Mouse (Mus musculus) kidney, postnatal 0 days (tissue): ENCODE data around the gene Cnih2. TPM values are rescaled to one million over a fixed set of nuclear protein-coding genes. Genes with fewer than 3 reads are reported as not detected.

ENCODE experiments used
- ATAC-seq: fragments of 200-750 bp; cut with Nextera tagmentation; replicated peaks from 2 replicates; pipeline ENCODE4 v1.8.0; 2017; ENCODE audit warnings: low read depth, moderate number of reproducible peaks, moderate TSS enrichment, moderate library complexity; ENCODE audit not compliant: low FRiP score
- DNase-seq: peaks from one replicate; pipeline ENCODE4 v3.0.0-alpha.2; 2016; ENCODE audit warnings: low spot score
- H3K27ac ChIP-seq: fragments of 300-500 bp; sonication (generic); 2 replicates; pipeline ENCODE4 v1.5.1; 2014; ENCODE audit warnings: mild to moderate bottlenecking
- H3K27me3 ChIP-seq: fragments of 300-500 bp; sonication (generic); 2 replicates; pipeline ENCODE4 v1.6.1; 2014; ENCODE audit warnings: low read length, mixed read lengths; ENCODE audit not compliant: insufficient read depth
- H3K36me3 ChIP-seq: fragments of 300-500 bp; sonication (generic); 2 replicates; pipeline ENCODE4 v1.6.1; 2014; ENCODE audit warnings: low read length, mixed read lengths; ENCODE audit not compliant: insufficient read depth
- H3K4me1 ChIP-seq: fragments of 300-500 bp; sonication (generic); replicated peaks from 2 replicates; pipeline ENCODE4 v1.6.1; 2014; ENCODE audit warnings: antibody characterized with exemption, low read length, mixed read lengths; ENCODE audit not compliant: insufficient read depth
- H3K4me2 ChIP-seq: fragments of 300-500 bp; sonication (generic); 2 replicates; pipeline ENCODE4 v1.6.1; 2014; ENCODE audit warnings: mild to moderate bottlenecking, low read length, moderate library complexity, mixed read lengths
- H3K4me3 ChIP-seq: fragments of 300-500 bp; sonication (generic); replicated peaks from 2 replicates; pipeline ENCODE4 v1.5.1; 2014; ENCODE audit warnings: low read depth, low read length
- H3K9ac ChIP-seq: fragments of 300-500 bp; sonication (generic); 2 replicates; pipeline ENCODE4 v1.6.1; 2014; ENCODE audit warnings: low read depth, low read length
- H3K9me3 ChIP-seq: fragments of 300-500 bp; sonication (generic); replicated peaks from 2 replicates; pipeline ENCODE4 v1.6.1; 2016; ENCODE audit warnings: low read length, inconsistent platforms, mixed read lengths
- CTCF ChIP-seq: IDR thresholded peaks from 2 replicates; pipeline ENCODE4 v1.5.1; 2016; ENCODE audit warnings: antibody characterized with exemption, low read depth, mild to moderate bottlenecking, moderate library complexity
- WGBS: fragments of 180-500 bp; shearing (Covaris S2); extraction: QIAGEN DNeasy Blood & Tissue Kit; methylation state at CpG from one replicate; pipeline ENCODE4 v1.1.7; 2014; 5-methylcytosine and 5-hydroxymethylcytosine counted together
- polyA plus RNA-seq: library from polyadenylated mRNA; unstranded; fragments of >200 nt; fragmentation: Nextera tagmentation; extraction: Ambion mirVana; gene quantifications from 2 replicates; pipeline ENCODE4 v1.2.1, GENCODE M21; 2015

Gene Cnih2
- polyA plus RNA-seq, 1 experiment from 2014 or later = 4.2 TPM

DNA sequence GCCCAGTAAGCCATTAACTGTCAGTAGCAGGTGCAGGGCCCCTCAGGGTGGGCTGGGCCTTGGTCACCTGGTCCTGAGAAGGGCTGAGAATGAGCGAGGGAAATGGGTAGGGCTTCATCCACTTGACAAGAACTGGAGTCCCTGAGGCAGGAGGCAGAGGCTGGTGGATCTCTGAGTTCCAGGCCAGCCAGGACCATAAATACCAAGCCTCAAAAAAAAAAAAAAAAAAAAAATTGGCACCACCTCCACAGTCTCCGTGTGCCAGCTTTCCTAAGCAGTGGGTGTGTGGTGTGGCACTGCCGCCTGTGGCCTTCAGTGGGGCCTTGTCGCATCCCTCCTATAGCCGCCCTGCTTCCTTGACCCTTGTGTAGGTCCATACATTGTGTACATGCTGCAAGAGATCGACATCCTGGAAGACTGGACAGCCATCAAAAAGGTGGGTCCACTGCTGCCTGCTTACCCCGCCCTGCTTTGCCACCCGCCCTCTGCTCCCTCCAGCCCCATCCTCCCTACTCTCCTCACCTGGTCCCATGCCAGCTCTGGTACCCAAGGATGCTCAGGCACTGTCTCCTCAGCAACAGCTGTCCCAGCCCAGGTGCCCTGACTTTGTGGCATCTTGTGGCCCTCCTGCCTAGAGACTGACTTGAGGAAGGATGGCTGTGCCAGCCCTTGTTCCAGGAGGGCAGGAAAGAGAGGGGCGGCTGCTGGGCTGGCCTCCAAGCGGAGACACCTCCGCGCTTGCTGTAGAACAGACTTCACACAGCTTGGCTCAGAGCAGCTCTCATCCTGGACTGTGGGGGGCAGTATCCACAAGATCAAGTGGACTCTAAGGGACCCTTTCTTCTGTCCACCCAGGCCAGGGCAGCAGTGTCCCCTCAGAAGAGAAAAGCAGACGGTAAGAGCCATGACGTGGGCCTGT is 49.9 kb downstream of the Cnih2 start:
- H3K9ac ChIP-seq = no peak overlapping the region
- no peak overlapping the region for H3K27ac ChIP-seq
- H3K27me3 ChIP-seq = no peaks in the 10 kb centered on the region
- H3K4me2 ChIP-seq = no peak overlapping the region
- DNase-seq (no peak), ATAC-seq (no peak)
- no peaks in the 10 kb centered on the region for H3K9me3 ChIP-seq
- H3K4me1 ChIP-seq = peaks cover 16% of the 10 kb centered on the region
- 0 out of 2 replicates have a peak, but pooled peaks cover 24% of the 10 kb centered on the region for H3K36me3 ChIP-seq
- H3K4me3 ChIP-seq = no peak overlapping the region
- TF ChIP-seq CTCF = 0 out of 2 replicates have a peak, but pooled peaks have one; percentile 14
- 84% methylated on average over 14 of the region's 14 CpGs for WGBS

GRCm38 (mm10) chr19:5045531-5045930 is 52.8 kb downstream of the Cnih2 start:
- Histone ChIP-seq H3K4me3 (no peak overlapping the region), H3K9me3 (no peaks in the 10 kb centered on the region), H3K4me2 (no peak overlapping the region), H3K9ac (no peak overlapping the region), H3K27me3 (no peaks in the 10 kb centered on the region), H3K27ac (no peak overlapping the region), H3K36me3 (0 out of 2 replicates have a peak, but pooled peaks cover 24% of the 10 kb centered on the region), H3K4me1 (peaks cover 12% of the 10 kb centered on the region)
- 82% methylated on average over 4 of the region's 4 CpGs for WGBS
- ATAC-seq (no peak), DNase-seq (no peak)
- no peak for TF ChIP-seq CTCF

Other genes with a start within 250 kb of the Cnih2 start
- gene Ctsf, start 243.4 kb downstream of the Cnih2 start, polyA plus RNA-seq = 79.8 and 80.6 TPM in 2 replicates
- 4.0 and 4.1 TPM in 2 replicates for gene Actn3, start 220.6 kb downstream of the Cnih2 start, polyA plus RNA-seq
- 8.7 and 9.5 TPM in 2 replicates for gene Zdhhc24, start 219.9 kb downstream of the Cnih2 start, polyA plus RNA-seq
- gene Bbs1, start 191.9 kb downstream of the Cnih2 start, polyA plus RNA-seq = 4.9 and 5.0 TPM in 2 replicates
- 61.7 and 69.2 TPM in 2 replicates for gene Dpp3, start 170.2 kb downstream of the Cnih2 start, polyA plus RNA-seq
- gene Peli3, start 155.4 kb downstream of the Cnih2 start, polyA plus RNA-seq = 1.5 and 1.9 TPM in 2 replicates
- 132 and 137 TPM in 2 replicates for gene Mrpl11, start 136.4 kb downstream of the Cnih2 start, polyA plus RNA-seq
- gene Npas4, start 108.2 kb downstream of the Cnih2 start, polyA plus RNA-seq = not detected in 2 replicates
- 4.9 and 5.4 TPM in 2 replicates for gene Slc29a2, start 74.7 kb downstream of the Cnih2 start, polyA plus RNA-seq
- 57.1 and 64.2 TPM in 2 replicates for gene B4gat1, start 59.7 kb downstream of the Cnih2 start, polyA plus RNA-seq
- gene AC124502.3, start 59.6 kb downstream of the Cnih2 start, polyA plus RNA-seq = 1.1 and 1.3 TPM in 2 replicates
- 40.2 and 44.0 TPM in 2 replicates for gene Brms1, start 57.2 kb downstream of the Cnih2 start, polyA plus RNA-seq
- 2.8 and 3.2 TPM in 2 replicates for gene Rin1, start 48.0 kb downstream of the Cnih2 start, polyA plus RNA-seq
- gene Cd248, start 30.4 kb downstream of the Cnih2 start, polyA plus RNA-seq = 35.0 and 40.6 TPM in 2 replicates
- 1.4 and 2.1 TPM in 2 replicates for gene Tmem151a, start 13.0 kb downstream of the Cnih2 start, polyA plus RNA-seq
- gene Yif1a, start 10.0 kb downstream of the Cnih2 start, polyA plus RNA-seq = 129 and 132 TPM in 2 replicates
- 270 and 284 TPM in 2 replicates for gene Rab1b, start 8.6 kb upstream of the Cnih2 start, polyA plus RNA-seq
- 18.1 and 20.2 TPM in 2 replicates for gene Klc2, start 20.0 kb upstream of the Cnih2 start, polyA plus RNA-seq
- 14.2 and 14.8 TPM in 2 replicates for gene Pacs1, start 174.6 kb upstream of the Cnih2 start, polyA plus RNA-seq
- 239 and 274 TPM in 2 replicates for gene Sf3b2, start 196.9 kb upstream of the Cnih2 start, polyA plus RNA-seq
- gene Gal3st3, start 199.8 kb upstream of the Cnih2 start, polyA plus RNA-seq = 2.2 and 2.7 TPM in 2 replicates
- gene Catsper1, start 237.2 kb upstream of the Cnih2 start, polyA plus RNA-seq = not detected in 2 replicates